In genomic region chr14:32956486-32956885, GRCm38 (mm10) we compare ENCODE assay signal across 9 mouse cellular contexts. TPM values are rescaled to one million over a fixed set of nuclear protein-coding genes. Genes with fewer than 3 reads are reported as not detected.
DNase-seq lines count a peak whose midpoint lies in the region.
"Had no signal": no experiment of that assay in that cellular context is flagged by ENCODE, and none has a peak within 500 bp of the region (broad histone marks: within the 10 kb centered on the region; RNA-seq: fewer than 3 reads in every experiment).

No protein-coding gene starts in this region.

- intact Hi-C loops in left cerebral cortex, postnatal 4 days (cut with DNase I), result no loop called here
- intact Hi-C loops in gastrocnemius, postnatal 14 days (cut with DNase I; ENCODE audit: low total_unique reads), result no loop called here

- DNase-seq in cerebellum, postnatal 25 days, result peak; percentile 12 to 42
- no peak for DNase-seq in cerebellum, adult 8-10 months
- DNase-seq in left cerebral cortex, postnatal 4 days, result peak; percentile 62
- DNase-seq in left cerebral cortex, adult 8-10 months (ENCODE audit: low spot score in 2 of 2), result no peak
- DNase-seq in gastrocnemius, postnatal 14 days, result peak; percentile 65
- DNase-seq in heart, postnatal 4 days, result peak; percentile 83
- no peak for DNase-seq in B cell, adult 2 months
- DNase-seq in embryo, embryonic 10 days (ENCODE audit: low spot score), result no peak
- DNase-seq: thymus, adult 18-20 months had no signal

RNA-seq across cellular contexts. Expression of gene Lrrc18, which starts 34.7 kb away (rescaled TPM):
- under 1 TPM; 0.34 to 0.52 TPM for total RNA-seq in left cerebral cortex, postnatal 4 days (2021)
- total RNA-seq in left cerebral cortex, adult 8-10 months (2022), result 1 to 10 TPM in 1 of 4 experiments, under 1 TPM in 3; 0.57 to 1.2 (median 0.71) TPM
- total RNA-seq in gastrocnemius, postnatal 14 days (2021), result not detected
- under 1 TPM; 0.56 to 0.67 TPM for total RNA-seq in heart, postnatal 4 days (2021)

Comparison
In these comparisons a context has a peak if more than half of its experiments do, and no peak if none do; other contexts are left out.
1. DNase-seq: peak in cerebellum, postnatal 25 days (2 of 2), left cerebral cortex, postnatal 4 days (single experiment), gastrocnemius, postnatal 14 days (single experiment) and heart, postnatal 4 days (single experiment); none in cerebellum, adult 8-10 months (single experiment), left cerebral cortex, adult 8-10 months (0 of 2), B cell, adult 2 months (0 of 2) and embryo, embryonic 10 days (single experiment).